Mouse (Mus musculus) forebrain, embryonic 15.5 days (tissue): ENCODE results near the gene Shisa7. TPM values are rescaled to one million over a fixed set of nuclear protein-coding genes. Genes with fewer than 3 reads are reported as not detected.

Experiments
- ATAC-seq: fragments of 200-750 bp; cut with Nextera tagmentation; replicated peaks from 2 replicates; pipeline ENCODE4 v1.8.0; 2017; ENCODE audit warnings: mild to moderate bottlenecking, moderate TSS enrichment, moderate library complexity
- H3K27ac ChIP-seq: fragments of 300-500 bp; sonication (generic); replicated peaks from 2 replicates; pipeline ENCODE4 v1.5.1; 2015; ENCODE audit warnings: mild to moderate bottlenecking, inconsistent platforms
- H3K27me3 ChIP-seq: fragments of 300-500 bp; sonication (generic); 2 replicates; pipeline ENCODE4 v1.6.1; 2015; ENCODE audit warnings: inconsistent platforms
- H3K36me3 ChIP-seq: fragments of 300-500 bp; sonication (generic); 2 replicates; pipeline ENCODE4 v1.6.1; 2015; ENCODE audit warnings: mild to moderate bottlenecking, inconsistent platforms
- H3K4me1 ChIP-seq: fragments of 300-500 bp; sonication (generic); 2 replicates; pipeline ENCODE4 v1.6.1; 2015; ENCODE audit warnings: inconsistent platforms
- H3K4me2 ChIP-seq: fragments of 300-500 bp; sonication (generic); replicated peaks from 2 replicates; pipeline ENCODE4 v1.6.1; 2015; ENCODE audit warnings: mild to moderate bottlenecking, inconsistent platforms
- H3K4me3 ChIP-seq: fragments of 300-500 bp; sonication (generic); 2 replicates; pipeline ENCODE4 v1.5.1; 2015; ENCODE audit warnings: mild to moderate bottlenecking, inconsistent platforms
- H3K9ac ChIP-seq: fragments of 300-500 bp; sonication (generic); replicated peaks from 2 replicates; pipeline ENCODE4 v1.6.1; 2015; ENCODE audit warnings: mild to moderate bottlenecking, inconsistent platforms
- H3K9me3 ChIP-seq: fragments of 300-500 bp; sonication (generic); 2 replicates; pipeline ENCODE4 v1.6.1; 2016; ENCODE audit warnings: inconsistent platforms
- WGBS: fragments of 180-500 bp; shearing (Covaris S2); methylation state at CpG from one replicate; pipeline ENCODE4 v1.1.7; 2015; ENCODE audit warnings: mixed read lengths; 5-methylcytosine and 5-hydroxymethylcytosine counted together
- polyA plus RNA-seq: library from polyadenylated mRNA; unstranded; fragments of >200 nt; fragmentation: Nextera tagmentation; extraction: Ambion mirVana; gene quantifications from 2 replicates; pipeline ENCODE4 v1.2.1, GENCODE M21; 2015

Shisa7 gene
- polyA plus RNA-seq, 1 experiment from 2014 or later, result 8.8 TPM

DNA sequence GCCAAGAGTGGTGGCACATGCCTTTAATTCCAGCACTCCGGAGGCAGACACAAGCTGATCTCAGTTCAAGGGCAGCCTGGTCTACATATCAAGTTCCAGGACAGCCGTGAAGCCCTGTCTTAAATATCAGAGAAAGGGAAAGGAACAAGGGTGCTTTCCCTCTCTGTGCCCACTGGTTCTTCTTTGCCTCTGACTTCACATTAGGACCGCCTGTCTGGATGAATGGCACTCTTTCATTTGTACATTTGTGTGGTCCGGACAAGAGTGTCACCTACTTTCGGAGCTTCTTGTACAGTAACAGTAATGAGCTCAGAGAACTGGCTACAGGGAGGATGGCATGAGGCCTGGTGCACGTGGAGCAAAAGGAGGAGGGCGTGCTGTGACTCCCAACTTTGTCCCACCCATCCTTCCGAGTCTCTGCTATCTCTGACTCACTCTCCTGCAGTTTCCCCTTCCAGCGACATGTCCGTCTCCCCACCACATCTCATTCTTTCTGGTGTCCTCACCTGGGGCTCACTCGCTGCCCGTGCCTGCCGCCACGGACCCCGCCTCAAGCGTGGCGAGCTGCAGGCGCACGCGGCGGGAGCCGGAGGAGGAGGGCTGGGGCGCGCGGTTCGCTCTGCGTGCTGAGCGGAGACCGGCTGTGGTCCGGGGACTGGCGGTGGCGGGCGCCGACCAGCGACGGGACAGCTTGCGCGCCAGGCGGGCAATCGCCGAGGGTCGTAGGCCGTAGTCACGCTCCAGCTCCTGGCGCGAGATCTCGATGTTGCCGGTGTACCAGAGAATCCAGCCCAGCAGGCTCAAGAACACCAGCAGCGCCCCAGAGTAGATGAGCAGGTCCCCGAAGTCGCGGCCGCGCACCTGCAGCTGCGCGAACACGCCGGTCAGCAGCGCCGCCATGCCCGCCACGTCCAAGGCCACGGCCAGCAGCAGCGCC lies 55.7 kb downstream of the Shisa7 start:
- H3K4me1 ChIP-seq, result peaks cover 24% of the 10 kb centered on the region
- H3K4me2 ChIP-seq, result peak overlapping the region; percentile 91
- peaks cover 4% of the 10 kb centered on the region; the same call in 1 of the 2 replicates for H3K27me3 ChIP-seq
- H3K27ac ChIP-seq, result no peak overlapping the region
- no peaks in the 10 kb centered on the region for H3K36me3 ChIP-seq
- under 1% methylated on average over 64 of the region's 64 CpGs for WGBS
- H3K4me3 ChIP-seq, result peak overlapping the region; percentile 53
- no peaks in the 10 kb centered on the region for H3K9me3 ChIP-seq
- peak overlapping the region; percentile 71 for H3K9ac ChIP-seq
- ATAC-seq, result peak; percentile 20; the same call in 1 of the 2 replicates

DNA sequence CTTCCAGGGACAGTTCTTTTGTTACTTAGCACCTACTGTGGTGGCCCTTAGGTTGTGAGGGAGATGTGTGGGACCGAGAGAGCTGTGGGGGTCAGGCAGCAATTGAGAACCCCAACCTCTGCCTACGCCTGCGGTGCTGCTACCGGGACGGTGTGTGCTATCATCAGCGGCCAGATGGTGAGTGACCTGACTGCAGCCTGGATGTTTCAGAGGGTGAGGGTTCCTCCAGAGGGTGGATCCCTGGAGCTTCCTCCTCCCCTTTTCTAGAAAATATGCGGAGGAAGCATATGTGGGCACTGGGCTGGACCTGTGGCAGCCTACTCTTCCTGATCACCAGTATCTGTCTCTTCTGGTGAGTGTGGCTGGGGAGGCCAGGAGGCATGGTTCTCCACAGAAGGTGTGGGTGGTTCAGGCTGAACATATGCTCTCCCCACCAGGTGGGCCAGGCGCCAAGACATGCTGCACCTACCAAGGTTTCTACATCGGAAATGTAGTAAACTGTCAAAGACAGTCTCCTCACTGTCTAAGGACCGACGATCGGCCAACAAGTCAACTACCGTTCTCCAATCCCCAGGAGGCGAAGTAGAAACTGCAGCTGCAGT lies 60.7 kb downstream of the Shisa7 start:
- 86% methylated on average over 14 of the region's 14 CpGs for WGBS
- H3K27me3 ChIP-seq, result peaks cover 21% of the 10 kb centered on the region
- no peak for ATAC-seq
- no peak overlapping the region for H3K4me2 ChIP-seq
- no peaks in the 10 kb centered on the region for H3K36me3 ChIP-seq
- no peak overlapping the region for H3K27ac ChIP-seq
- peaks cover 6% of the 10 kb centered on the region for H3K4me1 ChIP-seq
- H3K9me3 ChIP-seq, result no peaks in the 10 kb centered on the region
- no peak overlapping the region for H3K4me3 ChIP-seq
- no peak overlapping the region for H3K9ac ChIP-seq

DNA sequence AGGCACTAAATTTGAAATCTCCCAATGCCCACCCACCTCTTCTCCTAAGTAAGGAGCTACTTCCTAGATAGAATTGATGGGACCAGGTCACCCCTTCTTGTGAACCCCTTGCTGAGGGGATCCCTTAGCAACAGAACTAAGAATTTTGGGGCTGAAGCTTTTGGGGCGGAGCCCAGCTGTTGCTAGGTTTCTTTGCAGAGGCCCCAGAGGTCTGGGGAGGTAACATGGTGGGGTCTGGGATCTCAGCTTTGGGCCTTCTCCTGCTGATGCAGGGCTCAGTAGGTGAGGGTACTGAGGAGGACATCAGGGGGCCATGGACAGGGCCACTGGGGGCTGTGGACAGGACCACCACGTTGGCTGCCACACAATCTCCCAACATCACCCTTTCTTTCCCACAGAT lies 61.7 kb downstream of the Shisa7 start, which contains the start of the genes Il11 and Tmem190:
Gene Il11, minus strand, starts transcription at position 101 of the 400 bp plus-strand sequence.
Gene Tmem190, plus strand, starts transcription at position 179 of the 400 bp plus-strand sequence.
- no peak for ATAC-seq
- 73% methylated on average over 2 of the region's 2 CpGs for WGBS
- H3K36me3 ChIP-seq, result no peaks in the 10 kb centered on the region
- no peaks in the 10 kb centered on the region for H3K9me3 ChIP-seq
- no peak within 1 kb of the TSS for H3K27ac ChIP-seq
- peaks cover 31% of the 10 kb centered on the region for H3K27me3 ChIP-seq
- no peak within 1 kb of the TSS for H3K4me2 ChIP-seq
- H3K4me3 ChIP-seq, result no peak within 1 kb of the TSS
- H3K9ac ChIP-seq, result no peak within 1 kb of the TSS
- H3K4me1 ChIP-seq, result no peaks in the 10 kb centered on the region

DNA sequence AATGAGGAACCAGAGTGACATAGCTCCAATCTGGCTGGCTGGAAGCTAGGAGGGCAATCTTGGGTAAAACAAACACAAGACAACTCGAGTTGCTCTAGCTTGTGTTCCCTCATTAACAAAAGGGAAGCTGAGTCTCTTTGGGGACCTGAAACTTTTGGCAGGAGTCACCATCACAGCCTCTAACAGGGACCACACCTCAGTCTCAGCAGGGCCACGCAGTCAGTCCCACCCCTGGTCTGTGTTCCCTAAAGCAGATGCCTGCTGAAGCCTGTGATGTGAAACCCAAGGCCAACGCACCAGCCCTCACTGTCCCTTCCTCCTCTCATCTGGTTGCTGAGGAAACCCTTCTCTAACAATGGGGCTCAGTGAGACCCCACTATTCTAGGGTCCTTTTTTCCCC lies 62.4 kb downstream of the Shisa7 start:
- Histone ChIP-seq H3K4me1 (peaks cover 4% of the 10 kb centered on the region), H3K27ac (no peak overlapping the region), H3K36me3 (no peaks in the 10 kb centered on the region), H3K27me3 (peaks cover 33% of the 10 kb centered on the region), H3K4me3 (no peak overlapping the region), H3K9ac (no peak overlapping the region), H3K4me2 (no peak overlapping the region), H3K9me3 (no peaks in the 10 kb centered on the region)
- ATAC-seq, result no peak
- WGBS, result 57% methylated on average over 3 of the region's 3 CpGs

DNA sequence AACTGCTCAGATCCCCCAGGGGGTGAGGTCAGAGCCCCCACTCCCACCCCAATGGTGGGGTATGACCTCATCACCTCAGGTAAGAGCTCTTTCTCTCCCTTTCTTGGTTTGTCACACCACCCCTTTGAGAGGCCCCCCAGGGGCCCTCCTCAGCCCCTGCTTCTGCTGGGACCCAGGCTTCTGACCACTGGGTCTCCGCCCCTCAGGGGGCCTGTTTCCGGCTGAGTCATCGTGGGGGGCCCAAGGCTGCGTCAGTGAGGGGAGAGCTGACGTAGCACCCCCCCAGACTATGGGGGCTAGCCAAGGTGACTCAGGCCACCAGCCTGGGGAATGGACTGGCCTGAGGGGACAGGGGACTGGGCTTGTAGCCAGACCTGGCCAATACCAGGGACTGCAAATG lies 64.6 kb downstream of the Shisa7 start:
- Histone ChIP-seq H3K27me3 (peaks cover 55% of the 10 kb centered on the region), H3K4me3 (no peak overlapping the region), H3K36me3 (no peaks in the 10 kb centered on the region), H3K9ac (no peak overlapping the region), H3K27ac (no peak overlapping the region), H3K9me3 (no peaks in the 10 kb centered on the region), H3K4me1 (peaks cover 9% of the 10 kb centered on the region), H3K4me2 (no peak overlapping the region)
- no peak for ATAC-seq
- WGBS, result 40% methylated on average over 5 of the region's 5 CpGs

DNA sequence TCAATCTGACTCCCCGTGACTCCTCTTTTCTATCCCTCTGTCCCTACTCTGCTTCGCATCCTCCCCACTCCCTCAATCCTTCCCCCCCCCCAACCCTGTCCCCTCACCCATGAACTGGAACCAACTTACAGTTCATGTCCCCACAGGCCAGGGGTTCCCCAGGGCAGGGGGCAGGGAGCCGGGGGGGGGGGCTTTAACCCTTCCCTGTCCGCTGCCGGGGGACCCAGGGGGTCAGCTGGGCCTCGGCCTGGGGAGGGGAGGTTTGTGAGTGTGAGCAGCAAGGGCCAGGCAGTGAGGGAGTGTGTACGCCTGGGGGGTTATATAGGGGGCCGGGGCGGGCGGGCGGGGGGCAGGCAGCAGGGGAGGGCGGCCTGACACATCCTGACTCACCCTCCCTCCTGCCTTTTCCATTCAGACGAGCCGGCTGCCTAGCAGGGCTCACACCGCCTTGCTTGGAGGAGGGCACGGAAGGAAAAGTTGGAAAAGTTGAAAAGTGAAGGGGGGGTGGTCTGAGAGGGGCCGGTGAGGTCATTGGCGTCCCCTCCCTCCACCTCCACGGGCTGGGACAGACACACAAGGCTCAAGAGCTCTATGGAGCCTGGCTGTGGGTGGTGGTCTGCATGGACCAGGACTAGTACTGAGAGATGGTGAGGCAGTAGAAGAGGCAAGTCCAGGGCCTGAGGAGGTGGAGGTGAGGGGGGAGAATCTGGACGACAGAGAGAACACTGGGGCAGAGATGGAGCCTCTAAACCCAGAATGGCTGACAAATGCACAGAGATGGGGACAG lies 66.5 kb downstream of the Shisa7 start:
- no peak; the same call in 1 of the 2 replicates for ATAC-seq
- Histone ChIP-seq H3K4me3 (no peak overlapping the region), H3K4me2 (no peak overlapping the region)

DNA sequence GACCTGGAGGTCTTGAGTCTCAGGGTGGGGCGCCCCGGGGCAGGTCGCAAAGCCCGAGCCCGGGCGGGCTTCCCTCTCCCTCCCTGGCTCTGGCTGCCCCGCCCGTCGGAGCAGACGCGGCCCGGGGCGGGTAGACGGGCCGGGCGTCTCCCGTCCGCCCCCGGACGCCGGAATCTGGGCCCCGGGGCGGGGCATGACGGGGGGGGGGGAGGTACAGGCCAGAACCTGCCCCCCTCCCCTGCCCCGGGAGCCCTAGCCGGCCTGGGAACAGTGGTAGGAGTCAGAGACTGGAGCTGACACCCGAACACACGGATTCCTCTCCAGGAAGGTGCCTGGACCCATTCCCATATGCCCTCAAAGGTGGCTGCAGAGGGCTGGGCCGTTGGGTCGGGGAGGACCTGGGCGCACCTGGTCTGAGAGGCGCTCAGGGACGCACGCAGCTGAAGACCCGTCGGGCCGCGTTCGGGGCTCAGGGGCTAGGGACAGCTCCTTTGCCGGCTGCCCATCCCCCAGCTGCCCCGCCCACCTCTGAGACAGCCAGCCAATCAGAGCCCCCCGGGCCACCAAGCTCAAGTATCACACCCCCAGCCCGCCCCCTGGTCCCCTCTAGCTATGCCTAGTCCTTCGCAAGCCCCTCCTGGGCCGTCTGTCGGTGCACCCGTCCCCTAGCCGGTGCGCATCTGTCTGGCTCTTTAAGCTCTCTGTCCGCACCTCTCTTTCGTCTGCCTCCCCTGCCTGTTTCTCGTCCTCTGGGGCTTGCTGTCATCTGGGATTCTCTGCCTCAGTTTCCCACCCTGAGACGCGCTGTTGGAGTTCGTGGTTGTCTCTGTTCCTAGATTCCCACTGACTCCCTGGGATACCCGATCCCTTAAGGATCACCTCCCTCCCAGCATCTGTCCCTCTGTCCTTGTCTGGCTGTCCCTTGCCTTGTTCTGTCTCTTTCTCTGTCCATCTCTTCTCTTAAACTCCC lies 67.3 kb downstream of the Shisa7 start:
- peaks cover 65% of the 10 kb centered on the region for H3K27me3 ChIP-seq

More for the DNA sequence above, 66.5 kb downstream of the Shisa7 start:
- H3K9me3 ChIP-seq, result no peaks in the 10 kb centered on the region
- no peak overlapping the region for H3K9ac ChIP-seq
- H3K4me1 ChIP-seq, result peaks cover 9% of the 10 kb centered on the region
- H3K27me3 ChIP-seq, result peaks cover 65% of the 10 kb centered on the region
- no peaks in the 10 kb centered on the region for H3K36me3 ChIP-seq
- WGBS, result 3% methylated on average over 16 of the region's 20 CpGs
- no peak overlapping the region for H3K27ac ChIP-seq

DNA sequence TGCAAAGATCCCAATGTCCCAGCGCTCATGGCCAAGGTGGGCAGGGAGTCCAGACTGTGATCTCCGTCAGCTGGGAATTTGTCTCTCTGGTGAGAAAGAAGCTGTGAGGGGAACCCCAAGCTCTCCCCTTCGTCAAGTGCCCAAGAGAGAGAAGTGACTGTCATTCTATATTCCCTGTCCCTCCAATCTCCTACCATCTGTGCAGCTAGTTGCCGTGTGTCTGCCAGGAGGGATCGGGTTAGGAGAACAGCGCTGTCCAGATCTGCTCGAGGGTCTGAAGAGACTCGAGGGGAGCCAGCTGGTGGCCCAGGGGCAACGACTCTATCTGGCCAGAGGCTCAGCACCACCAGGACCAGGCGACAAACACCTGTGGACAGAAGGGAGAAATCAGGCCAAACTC lies 68.4 kb downstream of the Shisa7 start:
- Histone ChIP-seq H3K27me3 (peaks cover 65% of the 10 kb centered on the region), H3K4me2 (no peak overlapping the region), H3K4me3 (no peak overlapping the region), H3K27ac (no peak overlapping the region), H3K4me1 (peaks cover 9% of the 10 kb centered on the region), H3K36me3 (no peaks in the 10 kb centered on the region), H3K9ac (no peak overlapping the region), H3K9me3 (no peaks in the 10 kb centered on the region)
- no peak for ATAC-seq
- 57% methylated on average over 10 of the region's 10 CpGs for WGBS

More for the DNA sequence above, 67.3 kb downstream of the Shisa7 start:
- under 1% methylated on average over 43 of the region's 56 CpGs for WGBS
- H3K9me3 ChIP-seq, result no peaks in the 10 kb centered on the region
- H3K9ac ChIP-seq, result peak overlapping the region; percentile 35; the same call in 1 of the 2 replicates
- H3K27ac ChIP-seq, result no peak overlapping the region
- peaks cover 9% of the 10 kb centered on the region for H3K4me1 ChIP-seq
- peak overlapping the region; percentile 43 for H3K4me2 ChIP-seq
- peak overlapping the region; percentile 39 for H3K4me3 ChIP-seq
- H3K36me3 ChIP-seq, result no peaks in the 10 kb centered on the region
- peak; percentile 80 for ATAC-seq

Other genes starting within 250 kb of the Shisa7 start
- 0.24 and 0.52 TPM in 2 replicates for gene Ptprh, start 240.7 kb downstream of the Shisa7 start, polyA plus RNA-seq
- 2.7 and 3.1 TPM in 2 replicates for gene Tmem86b, start 213.3 kb downstream of the Shisa7 start, polyA plus RNA-seq
- 9.2 and 9.3 TPM in 2 replicates for gene Ppp6r1, start 185.7 kb downstream of the Shisa7 start, polyA plus RNA-seq
- gene Hspbp1, start 159.6 kb downstream of the Shisa7 start, polyA plus RNA-seq, result 142 and 146 TPM in 2 replicates
- gene Brsk1, start 154.1 kb downstream of the Shisa7 start, polyA plus RNA-seq, result 6.7 and 7.9 TPM in 2 replicates
- 0.08 and 0.24 TPM in 2 replicates for gene Tmem150b, start 119.4 kb downstream of the Shisa7 start, polyA plus RNA-seq
- gene Kmt5c, start 104.6 kb downstream of the Shisa7 start, polyA plus RNA-seq, result 64.3 and 70.6 TPM in 2 replicates
- 13.7 and 14.1 TPM in 2 replicates for gene Cox6b2, start 91.6 kb downstream of the Shisa7 start, polyA plus RNA-seq
- not detected in 2 replicates for gene Fam71e2, start 73.4 kb downstream of the Shisa7 start, polyA plus RNA-seq
- gene Il11, start 61.8 kb downstream of the Shisa7 start, polyA plus RNA-seq, result 0.56 and 1.2 TPM in 2 replicates
- gene Tmem190, start 61.8 kb downstream of the Shisa7 start, polyA plus RNA-seq, result not detected in 2 replicates
- gene Tmem238, start 55.0 kb downstream of the Shisa7 start, polyA plus RNA-seq, result 3.5 TPM in 2 replicates
- gene Rpl28, start 51.8 kb downstream of the Shisa7 start, polyA plus RNA-seq, result 224 and 256 TPM in 2 replicates
- gene Ube2s, start 32.1 kb downstream of the Shisa7 start, polyA plus RNA-seq, result 363 and 383 TPM in 2 replicates
- gene Isoc2b, start 25.6 kb upstream of the Shisa7 start, polyA plus RNA-seq, result 3.7 and 4.8 TPM in 2 replicates
- gene Isoc2a, start 32.5 kb upstream of the Shisa7 start, polyA plus RNA-seq, result 0.65 and 0.76 TPM in 2 replicates
- gene Gm36210, start 61.8 kb upstream of the Shisa7 start, polyA plus RNA-seq, result 0.31 and 0.33 TPM in 2 replicates
- 4.0 and 4.2 TPM in 2 replicates for gene Zfp628, start 70.5 kb upstream of the Shisa7 start, polyA plus RNA-seq
- gene Nat14, start 77.3 kb upstream of the Shisa7 start, polyA plus RNA-seq, result 35.2 and 39.3 TPM in 2 replicates
- 0.24 and 0.32 TPM in 2 replicates for gene Ssc5d, start 81.1 kb upstream of the Shisa7 start, polyA plus RNA-seq
- gene Sbk2, start 119.7 kb upstream of the Shisa7 start, polyA plus RNA-seq, result not detected in 2 replicates
- 0.27 and 0.33 TPM in 2 replicates for gene Sbk3, start 126.5 kb upstream of the Shisa7 start, polyA plus RNA-seq
- 58.9 and 60.9 TPM in 2 replicates for gene Zfp579, start 151.5 kb upstream of the Shisa7 start, polyA plus RNA-seq
- gene Zfp524, start 169.7 kb upstream of the Shisa7 start, polyA plus RNA-seq, result 11.6 and 12.5 TPM in 2 replicates
- 52.1 TPM in 2 replicates for gene Fiz1, start 170.0 kb upstream of the Shisa7 start, polyA plus RNA-seq
- 0.89 TPM in 1 of 2 replicates, not detected in the other for gene Gm44973, start 170.8 kb upstream of the Shisa7 start, polyA plus RNA-seq
- 6.1 and 6.5 TPM in 2 replicates for gene Zfp865, start 175.7 kb upstream of the Shisa7 start, polyA plus RNA-seq
- 39.7 and 45.8 TPM in 2 replicates for gene Ccdc106, start 175.9 kb upstream of the Shisa7 start, polyA plus RNA-seq
- not detected in 2 replicates for gene 4632433K11Rik, start 189.4 kb upstream of the Shisa7 start, polyA plus RNA-seq
- 7.8 and 8.5 TPM in 2 replicates for gene Zfp784, start 193.8 kb upstream of the Shisa7 start, polyA plus RNA-seq
- gene Zfp580, start 206.8 kb upstream of the Shisa7 start, polyA plus RNA-seq, result 53.0 and 54.1 TPM in 2 replicates
- 136 TPM in 2 replicates for gene U2af2, start 217.4 kb upstream of the Shisa7 start, polyA plus RNA-seq
- gene Epn1, start 235.5 kb upstream of the Shisa7 start, polyA plus RNA-seq, result 94.5 and 96.9 TPM in 2 replicates